Mouse (Mus musculus): ENCODE results near the gene Cap2. TPM values are rescaled to one million over a fixed set of nuclear protein-coding genes. Genes with fewer than 3 reads are reported as not detected.
A peak's percentile ranks its signal among the peaks of the same experiment; 100 is the strongest.

Cap2 gene
- polyA plus RNA-seq, 1 experiment from 2014 or later, result 15.2 TPM

GRCm38 (mm10) chr13:46587717-46588289 is 86.2 kb downstream of the Cap2 start:
- peak; percentile 15 for DNase-seq (ENCODE audit: low spot score)
- Histone ChIP-seq H3K4me2 (ENCODE audit: low read length) (no peak overlapping the region), H3K27me3 (replicated peaks; ENCODE audit: control insufficient read depth, insufficient read depth, low read length) (no peaks in the 10 kb centered on the region), H3K9me3 (replicated peaks; ENCODE audit: control insufficient read depth, low read length) (no peaks in the 10 kb centered on the region), H3K36me3 (ENCODE audit: control insufficient read depth, insufficient read depth, low read length) (no peaks in the 10 kb centered on the region), H3K27ac (ENCODE audit: low read depth, low read length) (no peak overlapping the region; the same call in 1 of the 2 replicates), H3K9ac (ENCODE audit: low read length) (no peak overlapping the region), H3K4me1 (ENCODE audit: control insufficient read depth, insufficient read depth, low read length) (no peaks in the 10 kb centered on the region; the same call in 1 of the 2 replicates), H3K4me3 (ENCODE audit: low read depth, low read length) (no peak overlapping the region)
- ATAC-seq, result no peak
- WGBS, result 74% methylated on average over 17 of the region's 17 CpGs

- no peak overlapping the region for H3K27ac ChIP-seq (ENCODE audit: low read depth, low read length)
- ATAC-seq (no peak), DNase-seq (ENCODE audit: low spot score) (no peak)
- H3K4me2 ChIP-seq (ENCODE audit: low read length), result no peak overlapping the region
- H3K27me3 ChIP-seq (replicated peaks; ENCODE audit: control insufficient read depth, insufficient read depth, low read length), result no peaks in the 10 kb centered on the region
- no peaks in the 10 kb centered on the region for H3K36me3 ChIP-seq (ENCODE audit: control insufficient read depth, insufficient read depth, low read length)
- no peaks in the 10 kb centered on the region for H3K9me3 ChIP-seq (replicated peaks; ENCODE audit: control insufficient read depth, low read length)
- H3K9ac ChIP-seq (ENCODE audit: low read length), result no peak overlapping the region
- no peaks in the 10 kb centered on the region; the same call in 1 of the 2 replicates for H3K4me1 ChIP-seq (ENCODE audit: control insufficient read depth, insufficient read depth, low read length)
- H3K4me3 ChIP-seq (ENCODE audit: low read depth, low read length), result no peak overlapping the region
- WGBS, result 93% methylated on average over 5 of the region's 5 CpGs
These were observed 87.0 kb downstream of the Cap2 start for GRCm38 (mm10) chr13:46588606-46589005.

- no peak overlapping the region for H3K4me2 ChIP-seq (ENCODE audit: low read length)
- ATAC-seq (no peak), DNase-seq (ENCODE audit: low spot score) (no peak)
- H3K4me1 ChIP-seq (ENCODE audit: control insufficient read depth, insufficient read depth, low read length), result no peaks in the 10 kb centered on the region; the same call in 1 of the 2 replicates
- WGBS, result 96% methylated on average over 4 of the region's 4 CpGs
- no peaks in the 10 kb centered on the region for H3K27me3 ChIP-seq (replicated peaks; ENCODE audit: control insufficient read depth, insufficient read depth, low read length)
- no peak overlapping the region for H3K9ac ChIP-seq (ENCODE audit: low read length)
- H3K27ac ChIP-seq (ENCODE audit: low read depth, low read length), result no peak overlapping the region
- no peak overlapping the region for H3K4me3 ChIP-seq (ENCODE audit: low read depth, low read length)
- no peaks in the 10 kb centered on the region for H3K36me3 ChIP-seq (ENCODE audit: control insufficient read depth, insufficient read depth, low read length)
- H3K9me3 ChIP-seq (replicated peaks; ENCODE audit: control insufficient read depth, low read length), result no peaks in the 10 kb centered on the region
These were observed 89.2 kb downstream of the Cap2 start for GRCm38 (mm10) chr13:46590885-46591284.

GRCm38 (mm10) chr13:46600694-46601093 is 99.0 kb downstream of the Cap2 start:
- Histone ChIP-seq H3K9ac (ENCODE audit: low read length) (no peak overlapping the region), H3K4me1 (ENCODE audit: control insufficient read depth, insufficient read depth, low read length) (peaks cover 3% of the 10 kb centered on the region; the same call in 1 of the 2 replicates), H3K36me3 (ENCODE audit: control insufficient read depth, insufficient read depth, low read length) (no peaks in the 10 kb centered on the region), H3K27me3 (replicated peaks; ENCODE audit: control insufficient read depth, insufficient read depth, low read length) (no peaks in the 10 kb centered on the region), H3K9me3 (replicated peaks; ENCODE audit: control insufficient read depth, low read length) (no peaks in the 10 kb centered on the region), H3K4me2 (ENCODE audit: low read length) (no peak overlapping the region), H3K4me3 (ENCODE audit: low read depth, low read length) (no peak overlapping the region), H3K27ac (ENCODE audit: low read depth, low read length) (no peak overlapping the region)
- WGBS, result 85% methylated on average over 5 of the region's 5 CpGs
- no peak for ATAC-seq
- no peak for DNase-seq (ENCODE audit: low spot score)

GRCm38 (mm10) chr13:46601386-46601785 is 99.7 kb downstream of the Cap2 start:
- peaks cover 3% of the 10 kb centered on the region; the same call in 1 of the 2 replicates for H3K4me1 ChIP-seq (ENCODE audit: control insufficient read depth, insufficient read depth, low read length)
- no peak overlapping the region for H3K9ac ChIP-seq (ENCODE audit: low read length)
- H3K4me3 ChIP-seq (ENCODE audit: low read depth, low read length), result no peak overlapping the region
- H3K4me2 ChIP-seq (ENCODE audit: low read length), result no peak overlapping the region
- H3K36me3 ChIP-seq (ENCODE audit: control insufficient read depth, insufficient read depth, low read length), result no peaks in the 10 kb centered on the region
- no peaks in the 10 kb centered on the region for H3K9me3 ChIP-seq (replicated peaks; ENCODE audit: control insufficient read depth, low read length)
- ATAC-seq, result no peak
- peak; percentile 71 for DNase-seq (ENCODE audit: low spot score)
- no peak overlapping the region for H3K27ac ChIP-seq (ENCODE audit: low read depth, low read length)
- 49% methylated on average over 2 of the region's 2 CpGs for WGBS
- H3K27me3 ChIP-seq (replicated peaks; ENCODE audit: control insufficient read depth, insufficient read depth, low read length), result no peaks in the 10 kb centered on the region

GRCm38 (mm10) chr13:46602674-46603073 is 101.0 kb downstream of the Cap2 start:
- Histone ChIP-seq H3K27ac (ENCODE audit: low read depth, low read length) (no peak overlapping the region), H3K36me3 (ENCODE audit: control insufficient read depth, insufficient read depth, low read length) (no peaks in the 10 kb centered on the region), H3K9ac (ENCODE audit: low read length) (no peak overlapping the region), H3K27me3 (replicated peaks; ENCODE audit: control insufficient read depth, insufficient read depth, low read length) (no peaks in the 10 kb centered on the region), H3K9me3 (replicated peaks; ENCODE audit: control insufficient read depth, low read length) (no peaks in the 10 kb centered on the region), H3K4me1 (ENCODE audit: control insufficient read depth, insufficient read depth, low read length) (peaks cover 3% of the 10 kb centered on the region; the same call in 1 of the 2 replicates), H3K4me3 (ENCODE audit: low read depth, low read length) (no peak overlapping the region), H3K4me2 (ENCODE audit: low read length) (no peak overlapping the region)
- DNase-seq (ENCODE audit: low spot score) (no peak), ATAC-seq (no peak)
- WGBS, result 92% methylated on average over 11 of the region's 11 CpGs

GRCm38 (mm10) chr13:46611033-46611432 is 109.4 kb downstream of the Cap2 start:
- Histone ChIP-seq H3K27me3 (replicated peaks; ENCODE audit: control insufficient read depth, insufficient read depth, low read length) (no peaks in the 10 kb centered on the region), H3K36me3 (ENCODE audit: control insufficient read depth, insufficient read depth, low read length) (no peaks in the 10 kb centered on the region), H3K9ac (ENCODE audit: low read length) (no peak overlapping the region), H3K4me2 (ENCODE audit: low read length) (no peak overlapping the region), H3K4me3 (ENCODE audit: low read depth, low read length) (no peak overlapping the region), H3K9me3 (replicated peaks; ENCODE audit: control insufficient read depth, low read length) (no peaks in the 10 kb centered on the region), H3K27ac (ENCODE audit: low read depth, low read length) (no peak overlapping the region), H3K4me1 (ENCODE audit: control insufficient read depth, insufficient read depth, low read length) (no peaks in the 10 kb centered on the region)
- 87% methylated on average over 3 of the region's 3 CpGs for WGBS
- no peak for DNase-seq (ENCODE audit: low spot score)
- ATAC-seq, result no peak

- Histone ChIP-seq H3K9ac (ENCODE audit: low read length) (no peak overlapping the region), H3K27me3 (replicated peaks; ENCODE audit: control insufficient read depth, insufficient read depth, low read length) (no peaks in the 10 kb centered on the region), H3K27ac (ENCODE audit: low read depth, low read length) (no peak overlapping the region), H3K4me1 (ENCODE audit: control insufficient read depth, insufficient read depth, low read length) (no peaks in the 10 kb centered on the region), H3K9me3 (replicated peaks; ENCODE audit: control insufficient read depth, low read length) (no peaks in the 10 kb centered on the region), H3K36me3 (ENCODE audit: control insufficient read depth, insufficient read depth, low read length) (no peaks in the 10 kb centered on the region), H3K4me3 (ENCODE audit: low read depth, low read length) (no peak overlapping the region), H3K4me2 (ENCODE audit: low read length) (no peak overlapping the region)
- no peak for ATAC-seq
- WGBS, result 86% methylated on average over 6 of the region's 6 CpGs
- DNase-seq (ENCODE audit: low spot score), result no peak
These were observed 112.1 kb downstream of the Cap2 start for GRCm38 (mm10) chr13:46613694-46614272.

- no peaks in the 10 kb centered on the region for H3K36me3 ChIP-seq (ENCODE audit: control insufficient read depth, insufficient read depth, low read length)
- no peak overlapping the region for H3K9ac ChIP-seq (ENCODE audit: low read length)
- H3K4me1 ChIP-seq (ENCODE audit: control insufficient read depth, insufficient read depth, low read length), result no peaks in the 10 kb centered on the region
- DNase-seq (ENCODE audit: low spot score), result no peak
- no peak overlapping the region for H3K4me2 ChIP-seq (ENCODE audit: low read length)
- no peaks in the 10 kb centered on the region for H3K27me3 ChIP-seq (replicated peaks; ENCODE audit: control insufficient read depth, insufficient read depth, low read length)
- ATAC-seq, result no peak
- H3K4me3 ChIP-seq (ENCODE audit: low read depth, low read length), result no peak overlapping the region
- WGBS, result 91% methylated on average over 19 of the region's 19 CpGs
- no peaks in the 10 kb centered on the region for H3K9me3 ChIP-seq (replicated peaks; ENCODE audit: control insufficient read depth, low read length)
- no peak overlapping the region for H3K27ac ChIP-seq (ENCODE audit: low read depth, low read length)
These were observed 115.2 kb downstream of the Cap2 start for GRCm38 (mm10) chr13:46616673-46617362.
